Mouse (Mus musculus) hindbrain, embryonic 15.5 days (tissue): ENCODE measurements around the gene Atp1a4. TPM values are rescaled to one million over a fixed set of nuclear protein-coding genes. Genes with fewer than 3 reads are reported as not detected.

Source experiments
- ATAC-seq: fragments of 200-750 bp; cut with Nextera tagmentation; 2 replicates; pipeline ENCODE4 v1.8.0; 2017; ENCODE audit warnings: low read depth, moderate number of reproducible peaks, moderate TSS enrichment; ENCODE audit not compliant: low FRiP score
- H3K27ac ChIP-seq: fragments of 300-500 bp; sonication (generic); replicated peaks from 2 replicates; pipeline ENCODE4 v1.5.1; 2015; ENCODE audit warnings: mild to moderate bottlenecking, inconsistent platforms
- H3K27me3 ChIP-seq: fragments of 300-500 bp; sonication (generic); 2 replicates; pipeline ENCODE4 v1.6.1; 2015; ENCODE audit warnings: control low read depth, inconsistent platforms
- H3K36me3 ChIP-seq: fragments of 300-500 bp; sonication (generic); 2 replicates; pipeline ENCODE4 v1.6.1; 2015; ENCODE audit warnings: control low read depth, inconsistent platforms
- H3K4me1 ChIP-seq: fragments of 300-500 bp; sonication (generic); replicated peaks from 2 replicates; pipeline ENCODE4 v1.6.1; 2015; ENCODE audit warnings: control low read depth, inconsistent platforms
- H3K4me2 ChIP-seq: fragments of 300-500 bp; sonication (generic); 2 replicates; pipeline ENCODE4 v1.6.1; 2015; ENCODE audit warnings: moderate library complexity, mild to moderate bottlenecking, inconsistent platforms
- H3K4me3 ChIP-seq: fragments of 300-500 bp; sonication (generic); 2 replicates; pipeline ENCODE4 v1.5.1; 2015; ENCODE audit warnings: mild to moderate bottlenecking, inconsistent platforms
- H3K9ac ChIP-seq: fragments of 300-500 bp; sonication (generic); 2 replicates; pipeline ENCODE4 v1.6.1; 2015; ENCODE audit warnings: inconsistent platforms
- H3K9me3 ChIP-seq: fragments of 300-500 bp; sonication (generic); 2 replicates; pipeline ENCODE4 v1.6.1; 2016; ENCODE audit warnings: control low read depth, inconsistent platforms
- WGBS: fragments of 180-500 bp; shearing (Covaris S2); methylation state at CpG from one replicate; pipeline ENCODE4 v1.1.7; 2015; 5-methylcytosine and 5-hydroxymethylcytosine counted together
- polyA plus RNA-seq: library from polyadenylated mRNA; unstranded; fragments of >200 nt; fragmentation: Nextera tagmentation; extraction: Ambion mirVana; gene quantifications from 2 replicates; pipeline ENCODE4 v1.2.1, GENCODE M21; 2015

Atp1a4 gene
- polyA plus RNA-seq, 1 experiment from 2014 or later, result 0.06 TPM

- 9% methylated on average over 16 of the region's 16 CpGs for WGBS
- H3K36me3 ChIP-seq, result no peaks in the 10 kb centered on the region
- peaks cover 37% of the 10 kb centered on the region for H3K4me1 ChIP-seq
- no peaks in the 10 kb centered on the region for H3K9me3 ChIP-seq
- peak within 1 kb of the TSS; percentile 25 for H3K4me3 ChIP-seq
- no peaks in the 10 kb centered on the region for H3K27me3 ChIP-seq
- peak within 1 kb of the TSS; percentile 81 for H3K27ac ChIP-seq
- peak within 1 kb of the TSS; percentile 41 for H3K9ac ChIP-seq
- peak within 1 kb of the TSS; percentile 44 for H3K4me2 ChIP-seq
- peak; percentile 42 for ATAC-seq
Measured at GRCm38 (mm10) chr1:172297611-172298537, 39.7 kb upstream of the Atp1a4 start, which contains the start of gene Atp1a2. Gene Atp1a2 (minus strand): TSS chr1:172298064.

DNA sequence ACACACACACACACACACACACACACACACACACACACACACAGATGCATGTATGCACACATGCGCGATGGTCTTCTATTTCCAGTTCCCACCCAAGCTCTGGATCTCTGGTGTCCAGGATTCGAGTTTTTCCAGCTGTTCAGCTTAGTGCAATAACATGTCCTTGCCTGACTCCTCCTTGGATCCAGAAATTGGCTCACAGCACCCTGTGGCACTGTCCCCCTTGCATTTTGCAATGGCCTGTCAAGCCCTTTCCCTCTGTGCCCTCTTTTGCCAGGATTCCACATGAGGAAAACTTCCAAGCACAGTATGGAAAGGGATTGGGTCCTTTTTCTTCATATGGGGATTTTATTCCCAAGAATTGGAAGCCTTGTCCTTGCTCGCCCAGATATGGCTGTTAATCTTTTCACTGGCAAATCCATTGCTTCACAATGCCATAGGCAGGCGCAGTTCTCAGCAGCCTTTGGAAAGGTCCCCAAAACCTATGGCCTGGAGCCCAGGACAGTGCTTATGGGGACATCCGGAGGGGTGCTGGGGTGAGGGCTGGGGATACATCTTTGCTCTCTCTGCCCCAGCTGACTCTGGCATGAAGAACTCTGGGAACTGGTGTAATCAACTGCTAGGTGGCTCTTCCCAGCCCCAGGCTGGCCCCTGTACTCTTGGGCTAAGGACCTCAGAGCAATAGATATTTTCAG, 38.7 kb upstream of the Atp1a4 start:
- no peak for ATAC-seq
- no peaks in the 10 kb centered on the region for H3K9me3 ChIP-seq
- H3K4me3 ChIP-seq, result peak overlapping the region; percentile 25
- no peaks in the 10 kb centered on the region for H3K36me3 ChIP-seq
- no peaks in the 10 kb centered on the region for H3K27me3 ChIP-seq
- H3K27ac ChIP-seq, result peak overlapping the region; percentile 81
- whole genome bisulfite sequencing, result 77% methylated on average over 6 of the region's 6 CpGs
- peak overlapping the region; percentile 41 for H3K9ac ChIP-seq
- H3K4me1 ChIP-seq, result peaks cover 30% of the 10 kb centered on the region
- peak overlapping the region; percentile 44 for H3K4me2 ChIP-seq

GRCm38 (mm10) chr1:172295751-172296197, 37.6 kb upstream of the Atp1a4 start:
- ATAC-seq, result peak; percentile 85
- WGBS, result 46% methylated on average over 4 of the region's 4 CpGs
- peak overlapping the region; percentile 25 for H3K4me3 ChIP-seq
- peak overlapping the region; percentile 1; the same call in 1 of the 2 replicates for H3K9ac ChIP-seq
- H3K4me1 ChIP-seq, result peaks cover 18% of the 10 kb centered on the region
- no peaks in the 10 kb centered on the region for H3K27me3 ChIP-seq
- peak overlapping the region; percentile 81 for H3K27ac ChIP-seq
- H3K36me3 ChIP-seq, result no peaks in the 10 kb centered on the region
- peak overlapping the region; percentile 44 for H3K4me2 ChIP-seq
- H3K9me3 ChIP-seq, result no peaks in the 10 kb centered on the region

GRCm38 (mm10) chr1:172293449-172293848, 35.2 kb upstream of the Atp1a4 start:
- no peaks in the 10 kb centered on the region for H3K27me3 ChIP-seq
- H3K9me3 ChIP-seq, result no peaks in the 10 kb centered on the region
- H3K4me3 ChIP-seq, result no peak overlapping the region
- H3K4me2 ChIP-seq, result no peak overlapping the region
- H3K36me3 ChIP-seq, result no peaks in the 10 kb centered on the region
- 81% methylated on average over 11 of the region's 11 CpGs for WGBS
- no peak overlapping the region for H3K27ac ChIP-seq
- H3K4me1 ChIP-seq, result peaks cover 12% of the 10 kb centered on the region; the same call in 1 of the 2 replicates
- H3K9ac ChIP-seq, result no peak overlapping the region
- no peak for ATAC-seq

- no peak for ATAC-seq
- Histone ChIP-seq H3K9ac (no peak overlapping the region), H3K27ac (no peak overlapping the region), H3K4me1 (peaks cover 12% of the 10 kb centered on the region; the same call in 1 of the 2 replicates), H3K9me3 (no peaks in the 10 kb centered on the region), H3K36me3 (no peaks in the 10 kb centered on the region), H3K4me2 (no peak overlapping the region), H3K4me3 (no peak overlapping the region), H3K27me3 (no peaks in the 10 kb centered on the region)
- 85% methylated on average over 2 of the region's 2 CpGs for WGBS
Measured at GRCm38 (mm10) chr1:172292880-172293279, 34.7 kb upstream of the Atp1a4 start.

DNA sequence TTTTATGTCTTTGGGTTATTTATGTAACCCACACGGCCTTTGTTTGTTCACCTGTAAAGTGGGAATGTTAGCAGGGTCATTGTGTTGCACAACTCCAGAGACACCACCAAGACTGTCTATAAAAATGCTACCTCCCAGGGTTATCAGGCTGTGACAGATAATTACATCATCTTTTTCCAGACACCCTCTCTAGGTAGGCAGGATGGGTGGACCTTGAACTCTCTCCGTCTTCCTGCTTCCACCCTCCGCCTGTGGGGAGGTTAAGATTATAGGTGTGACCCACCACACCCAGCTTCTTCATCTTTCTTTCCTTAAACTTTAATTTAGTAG, 31.4 kb upstream of the Atp1a4 start:
- Histone ChIP-seq H3K27ac (no peak overlapping the region), H3K4me3 (no peak overlapping the region), H3K27me3 (no peaks in the 10 kb centered on the region), H3K9ac (no peak overlapping the region), H3K36me3 (no peaks in the 10 kb centered on the region), H3K4me2 (no peak overlapping the region), H3K9me3 (no peaks in the 10 kb centered on the region), H3K4me1 (peaks cover 9% of the 10 kb centered on the region; the same call in 1 of the 2 replicates)
- 96% methylated on average over 3 of the region's 3 CpGs for WGBS
- no peak for ATAC-seq

- H3K27me3 ChIP-seq, result no peaks in the 10 kb centered on the region
- H3K4me2 ChIP-seq, result no peak overlapping the region
- ATAC-seq, result no peak
- no peak overlapping the region for H3K9ac ChIP-seq
- 0 out of 2 replicates have a peak, but pooled peaks cover 4% of the 10 kb centered on the region for H3K4me1 ChIP-seq
- H3K9me3 ChIP-seq, result no peaks in the 10 kb centered on the region
- H3K36me3 ChIP-seq, result no peaks in the 10 kb centered on the region
- no peak overlapping the region for H3K4me3 ChIP-seq
- WGBS, result 92% methylated on average over 11 of the region's 11 CpGs
- H3K27ac ChIP-seq, result no peak overlapping the region
Measured at GRCm38 (mm10) chr1:172288900-172289616, 30.8 kb upstream of the Atp1a4 start.

DNA sequence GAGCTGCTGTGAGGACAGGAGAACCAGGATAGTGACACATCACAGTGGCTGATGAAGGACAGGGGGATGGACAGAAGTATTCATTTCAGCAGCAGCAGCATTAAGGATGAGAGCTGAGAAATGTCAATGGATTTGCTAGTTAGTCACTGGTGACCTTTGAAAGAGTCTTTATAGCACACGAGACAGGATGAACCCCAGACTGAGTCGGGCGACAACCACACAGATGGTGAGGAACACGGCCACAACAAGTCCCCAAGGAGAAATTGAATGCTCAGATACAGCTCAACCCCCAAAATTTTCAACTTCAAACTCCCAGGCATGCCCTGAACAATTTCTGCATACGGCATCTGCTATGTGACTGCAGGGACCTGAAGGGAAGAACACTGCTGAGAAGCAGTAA, 28.5 kb upstream of the Atp1a4 start:
- H3K4me3 ChIP-seq, result no peak overlapping the region

GRCm38 (mm10) chr1:172284221-172284620, 26.0 kb upstream of the Atp1a4 start:
- no peaks in the 10 kb centered on the region for H3K36me3 ChIP-seq

More for the DNA sequence above, 28.5 kb upstream of the Atp1a4 start:
- no peaks in the 10 kb centered on the region for H3K27me3 ChIP-seq
- H3K4me2 ChIP-seq, result no peak overlapping the region
- H3K9ac ChIP-seq, result no peak overlapping the region
- H3K4me1 ChIP-seq, result no peaks in the 10 kb centered on the region
- H3K27ac ChIP-seq, result no peak overlapping the region
- no peak for ATAC-seq
- no peaks in the 10 kb centered on the region for H3K9me3 ChIP-seq
- H3K36me3 ChIP-seq, result no peaks in the 10 kb centered on the region
- WGBS, result 72% methylated on average over 5 of the region's 5 CpGs

DNA sequence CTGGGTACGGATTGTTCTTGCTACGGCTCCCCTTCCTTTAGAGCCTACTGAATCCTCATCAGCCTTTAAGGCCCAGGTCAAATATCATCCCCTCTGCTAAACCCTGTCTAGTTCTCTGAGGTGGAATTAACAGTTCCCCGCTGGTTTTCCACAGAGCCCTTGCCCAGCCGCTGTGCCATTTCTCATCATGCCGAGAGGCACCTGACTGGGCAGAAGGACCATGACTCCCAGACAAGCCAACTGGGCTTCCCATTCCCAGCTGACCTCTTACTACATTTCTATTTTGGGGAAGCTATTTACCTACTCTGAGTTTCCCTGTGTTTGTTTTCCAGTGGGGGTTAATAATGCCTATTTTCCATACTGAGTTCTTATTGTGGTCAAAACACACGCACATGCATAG, 24.9 kb upstream of the Atp1a4 start:
- no peak overlapping the region for H3K27ac ChIP-seq
- WGBS, result 91% methylated on average over 6 of the region's 6 CpGs
- H3K9ac ChIP-seq, result no peak overlapping the region
- ATAC-seq, result no peak
- H3K9me3 ChIP-seq, result no peaks in the 10 kb centered on the region
- H3K36me3 ChIP-seq, result no peaks in the 10 kb centered on the region
- no peak overlapping the region for H3K4me2 ChIP-seq
- H3K4me1 ChIP-seq, result no peaks in the 10 kb centered on the region; the same call in 1 of the 2 replicates
- no peak overlapping the region for H3K4me3 ChIP-seq
- no peaks in the 10 kb centered on the region for H3K27me3 ChIP-seq

More at GRCm38 (mm10) chr1:172284221-172284620, 26.0 kb upstream of the Atp1a4 start:
- ATAC-seq, result no peak
- WGBS, result 93% methylated on average over 14 of the region's 14 CpGs
- Histone ChIP-seq H3K27ac (no peak overlapping the region), H3K27me3 (no peaks in the 10 kb centered on the region), H3K4me3 (no peak overlapping the region), H3K4me2 (no peak overlapping the region), H3K9me3 (no peaks in the 10 kb centered on the region), H3K9ac (no peak overlapping the region), H3K4me1 (no peaks in the 10 kb centered on the region; the same call in 1 of the 2 replicates)

GRCm38 (mm10) chr1:172281522-172282254, 23.5 kb upstream of the Atp1a4 start:
- no peak overlapping the region for H3K9ac ChIP-seq
- no peaks in the 10 kb centered on the region for H3K36me3 ChIP-seq
- no peak overlapping the region for H3K27ac ChIP-seq
- no peak overlapping the region for H3K4me3 ChIP-seq
- ATAC-seq, result no peak; the same call in 1 of the 2 replicates
- H3K4me2 ChIP-seq, result no peak overlapping the region
- 87% methylated on average over 10 of the region's 10 CpGs for WGBS
- H3K9me3 ChIP-seq, result no peaks in the 10 kb centered on the region
- no peaks in the 10 kb centered on the region; the same call in 1 of the 2 replicates for H3K4me1 ChIP-seq
- no peaks in the 10 kb centered on the region for H3K27me3 ChIP-seq
